Mouse (Mus musculus) heart, embryonic 16.5 days (tissue): ENCODE results near the gene Coro2b. TPM values are rescaled to one million over a fixed set of nuclear protein-coding genes. Genes with fewer than 3 reads are reported as not detected.

Experiments
- ATAC-seq: fragments of 200-750 bp; cut with Nextera tagmentation; replicated peaks from 2 replicates; pipeline ENCODE4 v1.8.0; 2017; ENCODE audit warnings: moderate number of reproducible peaks; ENCODE audit not compliant: insufficient read depth, low FRiP score; ENCODE audit errors: extremely low read depth
- H3K27ac ChIP-seq: fragments of 300-500 bp; sonication (generic); 2 replicates; pipeline ENCODE4 v1.5.1; 2014; ENCODE audit warnings: mild to moderate bottlenecking, low read length, control low read depth, moderate library complexity
- H3K27me3 ChIP-seq: fragments of 300-500 bp; sonication (generic); 2 replicates; pipeline ENCODE4 v1.6.1; 2014; ENCODE audit warnings: low read length, mixed read lengths; ENCODE audit not compliant: control insufficient read depth, insufficient read depth
- H3K36me3 ChIP-seq: fragments of 300-500 bp; sonication (generic); 2 replicates; pipeline ENCODE4 v1.6.1; 2014; ENCODE audit not compliant: control insufficient read depth, insufficient read depth
- H3K4me1 ChIP-seq: fragments of 300-500 bp; sonication (generic); 2 replicates; pipeline ENCODE4 v1.6.1; 2014; ENCODE audit warnings: low read length, mixed read lengths; ENCODE audit not compliant: control insufficient read depth, insufficient read depth
- H3K4me2 ChIP-seq: fragments of 300-500 bp; sonication (generic); 2 replicates; pipeline ENCODE4 v1.6.1; 2014; ENCODE audit warnings: low read depth, mild to moderate bottlenecking, control low read depth, low read length
- H3K4me3 ChIP-seq: fragments of 300-500 bp; sonication (generic); 2 replicates; pipeline ENCODE4 v1.5.1; 2014; ENCODE audit warnings: mild to moderate bottlenecking, control low read depth, low read length
- H3K9ac ChIP-seq: fragments of 300-500 bp; sonication (generic); 2 replicates; pipeline ENCODE4 v1.6.1; 2014; ENCODE audit warnings: low read length, control low read depth
- H3K9me3 ChIP-seq: fragments of 300-500 bp; sonication (generic); replicated peaks from 2 replicates; pipeline ENCODE4 v1.6.1; 2016; ENCODE audit warnings: low read length; ENCODE audit not compliant: control insufficient read depth
- WGBS: fragments of 180-500 bp; shearing (Covaris S2); extraction: QIAGEN DNeasy Blood & Tissue Kit; methylation state at CpG from one replicate; pipeline ENCODE4 v1.1.7; 2014; 5-methylcytosine and 5-hydroxymethylcytosine counted together
- polyA plus RNA-seq: library from polyadenylated mRNA; unstranded; fragments of >200 nt; fragmentation: Nextera tagmentation; extraction: Ambion mirVana; gene quantifications from 2 replicates; pipeline ENCODE4 v1.2.1, GENCODE M21; 2015

The Coro2b gene
- polyA plus RNA-seq, 1 experiment from 2014 or later, result 7.1 TPM

DNA sequence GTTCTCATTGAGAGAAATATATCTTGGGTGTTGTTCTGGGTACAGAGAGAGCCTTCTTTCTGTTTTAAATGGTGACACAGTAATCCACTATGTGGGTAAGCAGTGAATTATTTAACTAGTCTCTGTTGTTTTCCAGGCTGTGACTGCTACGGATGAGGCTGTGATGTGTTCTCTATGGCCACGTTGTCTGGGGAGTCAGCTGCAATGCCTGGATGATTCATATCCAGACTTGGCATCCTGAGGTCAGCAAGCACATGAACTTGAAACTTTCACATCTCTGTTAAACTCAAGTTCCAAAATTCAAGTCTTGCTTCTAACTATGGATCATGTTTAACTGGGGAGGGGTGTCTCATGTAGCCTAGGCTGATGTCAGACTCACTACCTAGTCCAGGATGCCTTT is 142.7 kb downstream of the Coro2b start:
- Histone ChIP-seq H3K4me3 (no peak overlapping the region), H3K9me3 (no peaks in the 10 kb centered on the region), H3K4me2 (no peak overlapping the region), H3K27me3 (no peaks in the 10 kb centered on the region), H3K27ac (no peak overlapping the region), H3K9ac (no peak overlapping the region), H3K36me3 (no peaks in the 10 kb centered on the region), H3K4me1 (no peaks in the 10 kb centered on the region)
- no peak for ATAC-seq
- WGBS, result 64% methylated on average over 2 of the region's 2 CpGs

DNA sequence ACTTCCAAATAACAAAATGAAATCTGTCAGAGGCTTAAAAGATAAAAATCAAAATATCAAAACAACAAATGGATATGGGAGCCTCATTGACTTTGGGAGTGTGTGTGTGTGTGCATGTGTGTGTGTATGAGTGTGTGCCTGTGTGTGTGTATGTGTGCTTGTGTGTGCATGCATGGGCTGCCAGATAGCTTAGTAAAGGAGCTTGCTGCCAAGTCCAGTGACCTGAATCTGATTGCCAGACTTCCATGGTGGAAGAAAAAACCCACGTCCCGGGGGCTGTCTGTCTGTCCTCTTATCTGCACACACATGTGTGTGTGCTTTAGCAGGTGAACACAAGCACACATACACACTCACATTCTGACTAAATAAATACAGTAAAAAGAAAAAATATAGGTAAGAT is 143.3 kb downstream of the Coro2b start:
- Histone ChIP-seq H3K9ac (no peak overlapping the region), H3K9me3 (no peaks in the 10 kb centered on the region), H3K36me3 (no peaks in the 10 kb centered on the region), H3K4me1 (no peaks in the 10 kb centered on the region), H3K4me3 (no peak overlapping the region), H3K4me2 (no peak overlapping the region), H3K27me3 (no peaks in the 10 kb centered on the region), H3K27ac (no peak overlapping the region)
- 46% methylated on average over 2 of the region's 2 CpGs for WGBS
- no peak for ATAC-seq

DNA sequence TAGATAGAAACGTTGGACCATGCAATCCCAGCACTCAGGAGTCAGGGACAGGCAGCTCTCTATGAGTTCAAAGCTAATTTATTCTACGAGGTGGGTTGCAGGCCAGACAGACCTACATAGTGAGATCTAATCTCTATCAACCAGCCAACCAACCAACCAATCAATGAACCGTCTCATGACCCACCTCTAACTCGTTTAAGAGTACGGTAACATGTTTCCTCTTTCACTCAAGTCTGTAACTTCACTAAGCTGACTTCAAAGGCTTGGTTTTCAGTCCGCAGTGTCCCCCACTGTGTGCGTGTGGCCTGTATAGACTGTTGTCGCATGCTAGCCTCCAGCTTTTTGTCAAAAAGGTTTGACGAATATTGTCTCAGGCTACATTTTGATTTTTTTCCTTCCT is 147.1 kb downstream of the Coro2b start:
- WGBS, result 73% methylated on average over 9 of the region's 9 CpGs
- no peak overlapping the region for H3K9ac ChIP-seq
- no peak overlapping the region for H3K4me2 ChIP-seq
- ATAC-seq, result no peak
- no peak overlapping the region for H3K27ac ChIP-seq
- H3K4me3 ChIP-seq, result no peak overlapping the region
- no peaks in the 10 kb centered on the region for H3K27me3 ChIP-seq
- H3K9me3 ChIP-seq, result no peaks in the 10 kb centered on the region
- H3K4me1 ChIP-seq, result no peaks in the 10 kb centered on the region
- H3K36me3 ChIP-seq, result no peaks in the 10 kb centered on the region

DNA sequence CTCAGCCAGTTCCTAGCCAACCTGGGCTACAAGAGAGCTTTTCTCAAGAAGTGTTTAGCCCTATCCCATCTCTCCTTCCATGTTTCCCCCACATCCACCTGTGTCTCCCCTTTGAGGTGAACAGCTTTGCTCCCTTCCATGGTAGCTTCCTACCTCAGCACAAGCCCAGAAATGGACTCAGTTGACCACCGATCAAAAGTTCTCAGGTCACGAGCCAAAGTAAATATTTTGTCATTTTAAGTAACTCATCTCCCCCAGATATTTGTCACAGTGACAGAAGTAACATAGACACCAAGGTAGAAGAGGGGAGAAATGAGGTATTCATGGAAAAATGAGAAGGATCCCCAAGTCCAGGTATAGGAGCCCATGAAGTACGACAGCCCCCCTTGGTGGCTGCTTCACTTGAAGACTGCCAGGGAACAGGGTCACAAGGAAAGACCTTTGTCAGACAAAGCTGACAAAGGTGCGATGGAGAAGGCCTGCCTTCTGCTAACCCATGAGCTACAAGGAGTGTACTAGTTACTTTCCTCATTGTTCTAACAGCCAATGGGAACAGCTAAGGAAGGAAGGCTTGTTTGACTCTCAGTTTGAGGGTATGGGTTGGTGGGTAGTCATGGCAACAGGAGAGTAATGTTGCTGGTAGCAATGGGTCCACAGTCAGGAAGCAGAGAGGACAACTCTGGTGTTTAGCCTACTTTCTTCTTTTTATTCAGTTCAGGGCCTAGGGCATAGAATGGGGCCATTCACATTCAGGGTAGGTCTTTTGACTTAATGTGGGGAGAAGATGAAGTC is 150.9 kb downstream of the Coro2b start:
- Histone ChIP-seq H3K27me3 (no peaks in the 10 kb centered on the region), H3K4me3 (no peak overlapping the region), H3K9me3 (no peaks in the 10 kb centered on the region), H3K4me2 (no peak overlapping the region), H3K27ac (no peak overlapping the region), H3K4me1 (peaks cover 18% of the 10 kb centered on the region), H3K9ac (no peak overlapping the region), H3K36me3 (no peaks in the 10 kb centered on the region)
- ATAC-seq, result no peak
- 88% methylated on average over 4 of the region's 4 CpGs for WGBS

DNA sequence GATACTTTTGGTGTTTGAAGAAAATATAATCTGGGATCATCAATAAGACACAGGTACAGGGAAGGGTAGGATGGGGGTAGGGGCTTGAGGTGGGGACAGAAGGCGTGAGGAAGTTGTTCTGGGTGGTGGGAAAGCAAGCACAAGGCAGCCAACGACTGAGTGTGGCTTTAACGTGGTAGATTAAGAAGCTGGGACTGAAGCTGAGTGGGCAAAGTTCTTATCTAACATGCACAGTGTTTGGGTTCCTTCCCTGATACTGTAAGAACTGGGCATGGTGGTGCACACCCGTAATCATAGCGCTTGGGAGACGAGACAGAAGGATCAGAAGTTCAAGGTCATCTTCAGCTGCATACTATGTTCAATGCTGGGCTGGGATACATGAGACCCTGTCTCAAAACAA is 151.8 kb downstream of the Coro2b start:
- Histone ChIP-seq H3K27ac (no peak overlapping the region), H3K36me3 (no peaks in the 10 kb centered on the region; the same call in 1 of the 2 replicates)
- WGBS, result 68% methylated on average over 6 of the region's 6 CpGs

DNA sequence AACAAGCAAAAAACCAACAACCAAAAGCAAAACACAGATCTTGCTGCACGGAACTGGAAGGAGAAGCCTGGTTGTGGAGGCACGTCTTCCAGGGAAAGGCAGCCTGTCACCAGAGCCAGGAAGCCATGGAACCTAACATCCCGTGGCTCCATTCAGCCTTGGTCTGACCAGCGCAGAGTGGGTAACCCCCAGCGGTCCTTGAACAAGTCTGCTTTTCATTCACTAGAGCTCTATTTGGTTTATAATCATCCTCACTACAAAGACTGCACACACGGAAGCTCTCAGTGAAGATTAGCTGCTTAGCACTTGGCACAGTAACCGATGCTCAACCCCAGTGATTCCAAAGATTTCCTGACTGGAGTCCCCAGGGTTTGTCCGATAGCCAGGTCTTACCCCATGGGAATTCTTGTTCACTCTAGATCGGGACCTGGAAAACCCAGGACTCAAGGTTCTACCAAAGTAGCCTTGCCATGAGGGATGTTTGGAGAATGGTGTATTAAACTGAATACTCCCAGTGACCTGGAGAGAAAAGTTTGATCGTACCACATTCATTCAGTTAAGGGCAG is 154.2 kb downstream of the Coro2b start:
- no peak for ATAC-seq
- Histone ChIP-seq H3K9me3 (no peaks in the 10 kb centered on the region), H3K27ac (peak overlapping the region; percentile 82; the same call in 1 of the 2 replicates), H3K36me3 (peaks cover 18% of the 10 kb centered on the region), H3K4me3 (no peak overlapping the region), H3K4me1 (peaks cover 27% of the 10 kb centered on the region), H3K4me2 (no peak overlapping the region), H3K27me3 (no peaks in the 10 kb centered on the region), H3K9ac (no peak overlapping the region)
- WGBS, result 67% methylated on average over 10 of the region's 10 CpGs

More for the DNA sequence above, 151.8 kb downstream of the Coro2b start:
- H3K27me3 ChIP-seq, result no peaks in the 10 kb centered on the region
- ATAC-seq, result no peak
- H3K4me3 ChIP-seq, result no peak overlapping the region
- H3K9ac ChIP-seq, result no peak overlapping the region
- no peak overlapping the region for H3K4me2 ChIP-seq
- no peaks in the 10 kb centered on the region for H3K9me3 ChIP-seq
- H3K4me1 ChIP-seq, result peaks cover 27% of the 10 kb centered on the region

DNA sequence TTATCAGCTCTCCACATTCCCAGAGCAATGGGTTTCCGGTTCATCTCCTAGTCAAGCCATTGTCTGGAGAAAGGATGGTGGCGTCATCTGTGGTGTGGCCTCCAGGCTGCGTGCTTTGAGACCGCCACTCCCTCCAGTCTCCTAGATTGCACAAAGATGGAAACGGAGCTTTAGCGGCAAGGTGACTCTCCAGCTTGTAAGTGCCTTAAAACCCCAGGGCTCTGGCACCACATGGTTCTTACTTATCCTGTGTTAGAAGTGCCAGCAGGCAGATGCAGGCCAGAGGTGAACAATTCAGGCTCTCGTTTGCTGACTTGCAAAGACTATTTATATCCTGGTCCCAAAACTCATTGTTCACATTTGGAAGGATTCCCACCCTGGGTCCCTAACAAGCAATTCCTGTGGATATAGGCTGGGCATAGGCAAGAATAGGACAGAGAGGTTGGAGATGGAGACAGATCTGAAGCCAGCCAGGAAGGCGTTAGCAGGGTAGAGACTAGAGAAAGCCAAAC is 155.4 kb downstream of the Coro2b start:
- WGBS, result 24% methylated on average over 8 of the region's 8 CpGs
- Histone ChIP-seq H3K9ac (0 out of 2 replicates have a peak overlapping the region, but pooled peaks have one; percentile 17), H3K4me3 (no peak overlapping the region), H3K4me1 (peaks cover 27% of the 10 kb centered on the region), H3K27me3 (no peaks in the 10 kb centered on the region), H3K9me3 (no peaks in the 10 kb centered on the region), H3K27ac (peak overlapping the region; percentile 82), H3K36me3 (peaks cover 25% of the 10 kb centered on the region), H3K4me2 (peak overlapping the region; percentile 31; the same call in 1 of the 2 replicates)
- ATAC-seq, result peak; percentile 61

DNA sequence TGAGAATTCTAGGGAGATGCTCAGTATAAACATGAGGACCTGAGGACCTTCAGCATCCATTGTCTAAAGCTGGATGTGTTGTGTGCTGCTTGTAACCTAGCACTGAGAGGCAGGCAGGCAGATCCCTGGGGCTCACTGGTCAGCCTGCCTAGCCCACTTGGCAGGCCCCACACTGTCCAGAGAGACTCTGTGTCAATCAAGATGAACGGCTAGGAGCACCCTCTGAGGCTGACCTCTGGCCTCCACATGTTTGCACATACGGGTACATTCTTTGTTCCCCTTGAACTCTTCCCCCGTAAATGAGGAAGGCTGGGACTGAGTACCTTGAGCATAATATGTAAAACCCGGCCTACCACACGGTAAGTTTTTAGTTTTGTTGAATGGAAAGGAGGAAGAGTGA is 156.5 kb downstream of the Coro2b start:
- no peaks in the 10 kb centered on the region for H3K27me3 ChIP-seq
- no peak overlapping the region for H3K4me3 ChIP-seq
- 68% methylated on average over 5 of the region's 5 CpGs for WGBS
- no peaks in the 10 kb centered on the region for H3K9me3 ChIP-seq
- H3K4me2 ChIP-seq, result no peak overlapping the region
- peaks cover 27% of the 10 kb centered on the region for H3K4me1 ChIP-seq
- no peak overlapping the region for H3K9ac ChIP-seq
- ATAC-seq, result no peak
- peak overlapping the region; percentile 82 for H3K27ac ChIP-seq
- H3K36me3 ChIP-seq, result peaks cover 35% of the 10 kb centered on the region

DNA sequence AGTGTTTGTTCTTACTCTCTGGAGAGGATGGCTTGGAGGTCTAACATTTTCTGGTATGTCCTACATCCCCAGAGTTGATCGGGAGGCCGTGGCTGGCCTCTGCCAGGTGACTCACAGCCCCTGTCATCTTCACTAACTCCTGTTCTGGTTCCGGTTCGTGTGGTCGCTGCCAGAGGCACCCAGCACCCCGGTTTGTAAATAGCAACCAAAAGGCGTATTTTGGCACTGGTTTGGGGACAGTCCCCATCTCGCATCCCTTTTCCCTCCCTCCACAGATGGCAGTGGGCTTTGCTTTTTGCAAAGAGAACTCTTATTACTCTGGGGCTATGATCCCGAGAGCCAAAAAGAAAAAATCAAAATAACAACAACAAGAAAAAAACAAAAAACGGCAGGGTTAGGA is 158.9 kb downstream of the Coro2b start:
- WGBS, result 86% methylated on average over 10 of the region's 10 CpGs
- no peak overlapping the region for H3K4me3 ChIP-seq
- H3K9ac ChIP-seq, result no peak overlapping the region
- H3K4me2 ChIP-seq, result no peak overlapping the region
- peaks cover 48% of the 10 kb centered on the region for H3K36me3 ChIP-seq
- no peaks in the 10 kb centered on the region for H3K27me3 ChIP-seq
- H3K27ac ChIP-seq, result no peak overlapping the region
- H3K4me1 ChIP-seq, result peaks cover 44% of the 10 kb centered on the region
- H3K9me3 ChIP-seq, result no peaks in the 10 kb centered on the region
- ATAC-seq, result no peak
